ENCODE assay signal across 14 mouse cellular contexts in genomic region chr15:98645057-98646026, GRCm38 (mm10). TPM values are rescaled to one million over a fixed set of nuclear protein-coding genes. Genes with fewer than 3 reads are reported as not detected.
DNase-seq lines count a peak whose midpoint lies in the region; ATAC-seq and TF ChIP-seq lines count a peak whose summit lies in the region.
"Had no signal": no experiment of that assay in that cellular context is flagged by ENCODE, and none has a peak within 500 bp of the region (broad histone marks: within the 10 kb centered on the region; RNA-seq: fewer than 3 reads in every experiment).

No protein-coding gene starts in this region.

- H3K4me1 ChIP-seq in kidney, embryonic 15.5 days, result peaks cover 11% of the 10 kb centered on the region; the same call in 1 of the 2 replicates
- no peaks in the 10 kb centered on the region for H3K4me1 ChIP-seq in lung, embryonic 16.5 days (replicated peaks; ENCODE audit: control insufficient read depth, insufficient read depth, low read length)
- H3K4me1 ChIP-seq in kidney, postnatal 0 days (replicated peaks; ENCODE audit: insufficient read depth, low read length), result no peaks in the 10 kb centered on the region
- no peaks in the 10 kb centered on the region for H3K4me1 ChIP-seq in stomach, postnatal 0 days (replicated peaks; ENCODE audit: control insufficient read depth, insufficient read depth)
- H3K4me1 ChIP-seq: heart, embryonic 15.5 days; neural tube, embryonic 13.5 days had no signal

- H3K4me2 ChIP-seq in kidney, embryonic 15.5 days, result no peak overlapping the region
- no peak overlapping the region for H3K4me2 ChIP-seq in lung, embryonic 16.5 days (ENCODE audit: low read depth, low read length)
- no peak overlapping the region for H3K4me2 ChIP-seq in kidney, postnatal 0 days (ENCODE audit: low read length)
- no peak overlapping the region for H3K4me2 ChIP-seq in stomach, postnatal 0 days (replicated peaks; ENCODE audit: low read depth)
- H3K4me2 ChIP-seq: heart, embryonic 15.5 days; neural tube, embryonic 13.5 days had no signal

- H3K4me3 ChIP-seq in kidney, embryonic 15.5 days (replicated peaks), result no peak overlapping the region
- no peak overlapping the region for H3K4me3 ChIP-seq in lung, embryonic 16.5 days (ENCODE audit: low read length)
- no peak overlapping the region for H3K4me3 ChIP-seq in kidney, postnatal 0 days (replicated peaks; ENCODE audit: low read depth, low read length)
- H3K4me3 ChIP-seq in stomach, postnatal 0 days (ENCODE audit: low read depth, low read length), result no peak overlapping the region
- H3K4me3 ChIP-seq: heart, embryonic 15.5 days; neural tube, embryonic 13.5 days had no signal

- no peaks in the 10 kb centered on the region for H3K9me3 ChIP-seq in kidney, embryonic 15.5 days (replicated peaks)
- H3K9me3 ChIP-seq in lung, embryonic 16.5 days (ENCODE audit: control insufficient read depth, low read length), result no peaks in the 10 kb centered on the region
- no peaks in the 10 kb centered on the region for H3K9me3 ChIP-seq in kidney, postnatal 0 days (replicated peaks; ENCODE audit: low read length)
- H3K9me3 ChIP-seq in stomach, postnatal 0 days (ENCODE audit: control insufficient read depth, low read length), result no peaks in the 10 kb centered on the region
- H3K9me3 ChIP-seq: heart, embryonic 15.5 days; neural tube, embryonic 13.5 days had no signal

- H3K9ac ChIP-seq in kidney, embryonic 15.5 days, result no peak overlapping the region
- no peak overlapping the region for H3K9ac ChIP-seq in lung, embryonic 16.5 days (ENCODE audit: low read length)
- H3K9ac ChIP-seq in kidney, postnatal 0 days (ENCODE audit: low read depth, low read length), result no peak overlapping the region
- H3K9ac ChIP-seq in stomach, postnatal 0 days (ENCODE audit: low read length), result no peak overlapping the region
- H3K9ac ChIP-seq: heart, embryonic 15.5 days; neural tube, embryonic 13.5 days had no signal

- TF ChIP-seq EP300 in stomach, postnatal 0 days (optimal IDR thresholded peaks at IDR 0.05), result no peak

- DNase-seq in kidney, adult 11 months, result peak; percentile 63
- no peak for DNase-seq in lung, postnatal 25 days (ENCODE audit: low spot score)
- no peak for DNase-seq in kidney, postnatal 0 days (ENCODE audit: low spot score)
- DNase-seq in stomach, postnatal 0 days (ENCODE audit: low spot score), result no peak
- no peak for DNase-seq in embryo, embryonic 11 days
- DNase-seq: adrenal gland, postnatal 14 days; cerebellum, adult 9-11 months; lung, adult 2 months; thymus, adult 18-20 months had no signal

- TF ChIP-seq CTCF in kidney, postnatal 0 days (IDR thresholded peaks at IDR 0.05; ENCODE audit: low read depth), result no peak
- no peak for TF ChIP-seq CTCF in stomach, postnatal 0 days (IDR thresholded peaks at IDR 0.05; ENCODE audit: low read depth)

- WGBS in kidney, embryonic 15.5 days, result 87% methylated on average over 24 of the region's 24 CpGs
- 84% methylated on average over 24 of the region's 24 CpGs for WGBS in lung, embryonic 16.5 days
- 84% methylated on average over 24 of the region's 24 CpGs for WGBS in kidney, postnatal 0 days
- 85% methylated on average over 24 of the region's 24 CpGs for WGBS in stomach, postnatal 0 days

- peaks cover 95% of the 10 kb centered on the region for H3K36me3 ChIP-seq in kidney, embryonic 15.5 days
- peaks cover 65% of the 10 kb centered on the region for H3K36me3 ChIP-seq in lung, embryonic 16.5 days (ENCODE audit: control insufficient read depth, insufficient read depth, low read length)
- H3K36me3 ChIP-seq in kidney, postnatal 0 days (ENCODE audit: insufficient read depth, low read length), result peaks cover 62% of the 10 kb centered on the region
- peaks cover 54% of the 10 kb centered on the region for H3K36me3 ChIP-seq in stomach, postnatal 0 days (ENCODE audit: control insufficient read depth, insufficient read depth, low read length)

- no peak overlapping the region for H3K27ac ChIP-seq in kidney, embryonic 15.5 days
- no peak overlapping the region for H3K27ac ChIP-seq in lung, embryonic 16.5 days (ENCODE audit: low read length)
- H3K27ac ChIP-seq in kidney, postnatal 0 days, result no peak overlapping the region
- H3K27ac ChIP-seq in stomach, postnatal 0 days (replicated peaks), result no peak overlapping the region
- H3K27ac ChIP-seq: heart, embryonic 15.5 days; neural tube, embryonic 13.5 days had no signal

- no peak for ATAC-seq in kidney, embryonic 15.5 days (replicated peaks; ENCODE audit: low FRiP score)
- 0 out of 2 replicates have a peak, but pooled peaks have one; percentile 26 for ATAC-seq in lung, embryonic 16.5 days (ENCODE audit: low read depth)
- 0 out of 2 replicates have a peak, but pooled peaks have one; percentile 16 for ATAC-seq in kidney, postnatal 0 days (replicated peaks; ENCODE audit: low FRiP score, low read depth)
- ATAC-seq in stomach, postnatal 0 days (ENCODE audit: low FRiP score, low TSS enrichment), result peak; percentile 27; the same call in 1 of the 2 replicates
- ATAC-seq: CD4-positive, CD25-positive, alpha-beta regulatory T cell, adult 4 months had no signal

- H3K27me3 ChIP-seq in kidney, embryonic 15.5 days, result no peaks in the 10 kb centered on the region
- H3K27me3 ChIP-seq in lung, embryonic 16.5 days (ENCODE audit: control insufficient read depth, insufficient read depth, low read depth, low read length), result no peaks in the 10 kb centered on the region
- H3K27me3 ChIP-seq in kidney, postnatal 0 days (ENCODE audit: insufficient read depth, low read length), result no peaks in the 10 kb centered on the region
- no peaks in the 10 kb centered on the region for H3K27me3 ChIP-seq in stomach, postnatal 0 days (ENCODE audit: control insufficient read depth, insufficient read depth, low read length)
- H3K27me3 ChIP-seq: heart, embryonic 15.5 days; neural tube, embryonic 13.5 days had no signal

RNA-seq across cellular contexts. Expression of gene Cacnb3, which starts 14.7 kb away (rescaled TPM):
- polyA plus RNA-seq in kidney, embryonic 15.5 days (2015; fragmentation: Nextera tagmentation; extraction: Ambion mirVana), result 29.8 and 36.6 TPM in 2 replicates
- 21.9 and 22.7 TPM in 2 replicates for polyA plus RNA-seq in lung, embryonic 16.5 days (2015; fragmentation: Nextera tagmentation; extraction: Ambion mirVana)
- polyA plus RNA-seq in kidney, postnatal 0 days (2015; fragmentation: Nextera tagmentation; extraction: Ambion mirVana), result 19.8 and 22.4 TPM in 2 replicates
- polyA plus RNA-seq in stomach, postnatal 0 days (2015; fragmentation: Nextera tagmentation; extraction: Ambion mirVana), result 15.1 and 17.6 TPM in 2 replicates
- polyA plus RNA-seq: CD4-positive, CD25-positive, alpha-beta regulatory T cell, adult 4 months had no signal

RNA-seq across cellular contexts. Expression of gene Ddx23, which starts 17.4 kb away (rescaled TPM):
- polyA plus RNA-seq in kidney, embryonic 15.5 days (2015; fragmentation: Nextera tagmentation; extraction: Ambion mirVana), result 23.1 and 23.7 TPM in 2 replicates
- polyA plus RNA-seq in lung, embryonic 16.5 days (2015; fragmentation: Nextera tagmentation; extraction: Ambion mirVana), result 21.6 and 24.0 TPM in 2 replicates
- 14.6 and 17.6 TPM in 2 replicates for polyA plus RNA-seq in kidney, postnatal 0 days (2015; fragmentation: Nextera tagmentation; extraction: Ambion mirVana)
- polyA plus RNA-seq in stomach, postnatal 0 days (2015; fragmentation: Nextera tagmentation; extraction: Ambion mirVana), result 8.2 and 10.3 TPM in 2 replicates

RNA-seq across cellular contexts. Expression of gene Rnd1, which starts 31.9 kb away (rescaled TPM):
- 0.62 and 0.99 TPM in 2 replicates for polyA plus RNA-seq in kidney, embryonic 15.5 days (2015; fragmentation: Nextera tagmentation; extraction: Ambion mirVana)
- polyA plus RNA-seq in lung, embryonic 16.5 days (2015; fragmentation: Nextera tagmentation; extraction: Ambion mirVana), result 0.68 and 0.92 TPM in 2 replicates
- 0.50 and 0.66 TPM in 2 replicates for polyA plus RNA-seq in kidney, postnatal 0 days (2015; fragmentation: Nextera tagmentation; extraction: Ambion mirVana)
- polyA plus RNA-seq in stomach, postnatal 0 days (2015; fragmentation: Nextera tagmentation; extraction: Ambion mirVana), result 0.35 and 0.46 TPM in 2 replicates

RNA-seq across cellular contexts. Expression of gene Adcy6, which starts 35.5 kb away (rescaled TPM):
- 23.6 and 25.4 TPM in 2 replicates for polyA plus RNA-seq in kidney, embryonic 15.5 days (2015; fragmentation: Nextera tagmentation; extraction: Ambion mirVana)
- 21.5 and 21.7 TPM in 2 replicates for polyA plus RNA-seq in lung, embryonic 16.5 days (2015; fragmentation: Nextera tagmentation; extraction: Ambion mirVana)
- polyA plus RNA-seq in kidney, postnatal 0 days (2015; fragmentation: Nextera tagmentation; extraction: Ambion mirVana), result 16.8 and 17.0 TPM in 2 replicates
- 9.0 and 9.5 TPM in 2 replicates for polyA plus RNA-seq in stomach, postnatal 0 days (2015; fragmentation: Nextera tagmentation; extraction: Ambion mirVana)
